Mouse (Mus musculus): ENCODE results near the gene Prok1. TPM values are rescaled to one million over a fixed set of nuclear protein-coding genes. Genes with fewer than 3 reads are reported as not detected.

Prok1 gene
- total RNA-seq, 2 experiments from 2014 or later: not detected

GRCm38 (mm10) chr3:107187022-107187421, 52.5 kb downstream of the Prok1 start:
- DNase-seq (ENCODE audit: low spot score): no peak

- DNase-seq (ENCODE audit: low spot score): no peak
Observed at GRCm38 (mm10) chr3:107185597-107185996, 53.9 kb downstream of the Prok1 start.

- DNase-seq (ENCODE audit: low spot score): no peak
Observed at GRCm38 (mm10) chr3:107183178-107183577, 56.3 kb downstream of the Prok1 start.

Other genes with a start within 250 kb of the Prok1 start
- gene Kcna3, start 203.5 kb downstream of the Prok1 start, total RNA-seq (2021): under 1 TPM in 1 of 2 experiments, not detected in 1; 0.12 TPM
- 1 to 10 TPM; 1.6 to 1.7 TPM for gene Kcna2, start 138.6 kb downstream of the Prok1 start, total RNA-seq (2021)
- gene Kcna10, start 56.7 kb downstream of the Prok1 start, total RNA-seq (2021): not detected
- not detected for gene Cym, start 18.0 kb downstream of the Prok1 start, total RNA-seq (2021)
- gene A630076J17Rik, start 9.1 kb downstream of the Prok1 start, total RNA-seq (2021): not detected
- gene Lamtor5, start 39.2 kb upstream of the Prok1 start, total RNA-seq (2021): 10 to 100 TPM; 57.2 to 58.1 TPM
- gene Slc16a4, start 51.5 kb upstream of the Prok1 start, total RNA-seq (2021): under 1 TPM; 0.09 TPM
- gene Rbm15, start 94.0 kb upstream of the Prok1 start, total RNA-seq (2021): 10 to 100 TPM; 21.3 to 23.5 TPM
- 10 to 100 TPM; 53.1 to 95.8 TPM for gene Kcnc4, start 219.8 kb upstream of the Prok1 start, total RNA-seq (2021)

All from gastrocnemius, adult 18-20 months (tissue).